Mouse (Mus musculus) kidney, postnatal 36 days (tissue): ENCODE results near the gene Gpx4.
"Not testable (repeated sequence)": the region's sequence is repeated elsewhere in the genome, so short reads cannot be mapped to it uniquely, and the experiment has no call there.

Experiments
- DNase-seq, 2 experiments: peaks; one replicate each; pipeline ENCODE4 v3.0.0; 2021 to 2022; ENCODE audit warnings: mixed read lengths in 2 of 2

Gpx4 gene

GRCm38 (mm10) chr10:80024229-80025043 lies 22.5 kb upstream of the Gpx4 start:
- DNase-seq = no peak

GRCm38 (mm10) chr10:80025044-80025347 lies 22.0 kb upstream of the Gpx4 start:
- no peak for DNase-seq

- no peak for DNase-seq
Observed at GRCm38 (mm10) chr10:80025463-80025862, 21.5 kb upstream of the Gpx4 start.

GRCm38 (mm10) chr10:80025889-80026288 lies 21.1 kb upstream of the Gpx4 start:
- peak in 1 of 2 experiments; percentile 38 for DNase-seq

- DNase-seq = no peak
Observed at GRCm38 (mm10) chr10:80027681-80028520, 19.1 kb upstream of the Gpx4 start.

- DNase-seq = no peak
Observed at GRCm38 (mm10) chr10:80028521-80028846, 18.5 kb upstream of the Gpx4 start.

GRCm38 (mm10) chr10:80030191-80030590 lies 16.8 kb upstream of the Gpx4 start:
- DNase-seq = no peak

GRCm38 (mm10) chr10:80030736-80031135 lies 16.2 kb upstream of the Gpx4 start:
- no peak for DNase-seq

- peak; percentile 71 to 77 for DNase-seq
Observed at GRCm38 (mm10) chr10:80032799-80033480, 14.0 kb upstream of the Gpx4 start.

GRCm38 (mm10) chr10:80033511-80034391 lies 13.2 kb upstream of the Gpx4 start:
- peak; percentile 63 to 67 for DNase-seq

GRCm38 (mm10) chr10:80035148-80035547 lies 11.8 kb upstream of the Gpx4 start:
- DNase-seq = no peak

GRCm38 (mm10) chr10:80035686-80036085 lies 11.3 kb upstream of the Gpx4 start:
- no peak for DNase-seq

GRCm38 (mm10) chr10:80036832-80037231 lies 10.1 kb upstream of the Gpx4 start:
- DNase-seq = peak; percentile 48 to 60

- peak; percentile 97 to 98 for DNase-seq
Observed at GRCm38 (mm10) chr10:80039559-80039979, 7.4 kb upstream of the Gpx4 start, which contains the start of gene Polr2e. TSS of gene Polr2e (minus strand) at chr10:80039795.

GRCm38 (mm10) chr10:80041409-80042060 lies 5.4 kb upstream of the Gpx4 start:
- not testable (repeated sequence) for DNase-seq

GRCm38 (mm10) chr10:80044087-80044486 lies 2.9 kb upstream of the Gpx4 start:
- no peak for DNase-seq

- DNase-seq = not testable (repeated sequence)
Observed at GRCm38 (mm10) chr10:80045364-80045763, 1.6 kb upstream of the Gpx4 start.

- DNase-seq = no peak
Observed at GRCm38 (mm10) chr10:80045766-80046165, 1.2 kb upstream of the Gpx4 start.

- no peak for DNase-seq
Observed at GRCm38 (mm10) chr10:80048396-80048795, 1.4 kb downstream of the Gpx4 start.

GRCm38 (mm10) chr10:80048834-80049233 lies 1.9 kb downstream of the Gpx4 start:
- no peak for DNase-seq

GRCm38 (mm10) chr10:80050244-80050643 lies 3.3 kb downstream of the Gpx4 start:
- peak in 1 of 2 experiments; percentile 48 for DNase-seq
